Mouse (Mus musculus): Measurements from ENCODE around the gene C1qtnf3. TPM values are rescaled to one million over a fixed set of nuclear protein-coding genes. Genes with fewer than 3 reads are reported as not detected.
A peak's percentile ranks its signal among the peaks of the same experiment; 100 is the strongest.

The C1qtnf3 gene
- polyA plus RNA-seq, 1 experiment = 22.3 TPM

GRCm38 (mm10) chr15:10922570-10922969 lies 29.6 kb upstream of the C1qtnf3 start:
- TF ChIP-seq CTCF (conservative IDR thresholded peaks at IDR 0.05; ENCODE audit: insufficient read depth, insufficient read length, low read depth, low read length) (no peak), POLR2A (IDR thresholded peaks at IDR 0.05; ENCODE audit: low read depth, low read length) (no peak)
- H3K4me3 ChIP-seq (ENCODE audit: insufficient read depth, low read depth, low read length) = no peak overlapping the region
- WGBS = 56% methylated on average over 3 of the region's 3 CpGs
- DNase-seq = no peak
- H3K27ac ChIP-seq (ENCODE audit: insufficient read depth, low read depth, low read length) = no peak overlapping the region
- no peaks in the 10 kb centered on the region for H3K27me3 ChIP-seq (replicated peaks; ENCODE audit: control insufficient read depth, insufficient read depth, low read length)
- H3K36me3 ChIP-seq (ENCODE audit: control insufficient read depth, insufficient read depth, low read length) = no peaks in the 10 kb centered on the region
- H3K4me1 ChIP-seq (ENCODE audit: control insufficient read depth, insufficient read depth, low read length) = peaks cover 4% of the 10 kb centered on the region; the same call in 1 of the 2 replicates

- peak; percentile 64 for DNase-seq
- WGBS = 66% methylated on average over 4 of the region's 4 CpGs
- Histone ChIP-seq H3K4me1 (ENCODE audit: control insufficient read depth, insufficient read depth, low read length) (peaks cover 5% of the 10 kb centered on the region; the same call in 1 of the 2 replicates), H3K36me3 (ENCODE audit: control insufficient read depth, insufficient read depth, low read length) (no peaks in the 10 kb centered on the region), H3K4me3 (ENCODE audit: insufficient read depth, low read depth, low read length) (no peak overlapping the region), H3K27me3 (replicated peaks; ENCODE audit: control insufficient read depth, insufficient read depth, low read length) (no peaks in the 10 kb centered on the region), H3K27ac (ENCODE audit: insufficient read depth, low read depth, low read length) (no peak overlapping the region)
- no peak for TF ChIP-seq CTCF (conservative IDR thresholded peaks at IDR 0.05; ENCODE audit: insufficient read depth, insufficient read length, low read depth, low read length)
- no peak for TF ChIP-seq POLR2A (IDR thresholded peaks at IDR 0.05; ENCODE audit: low read depth, low read length)
Measured at GRCm38 (mm10) chr15:10923076-10923995, 28.8 kb upstream of the C1qtnf3 start.

- Histone ChIP-seq H3K36me3 (ENCODE audit: control insufficient read depth, insufficient read depth, low read length) (no peaks in the 10 kb centered on the region), H3K4me1 (ENCODE audit: control insufficient read depth, insufficient read depth, low read length) (0 out of 2 replicates have a peak, but pooled peaks cover 3% of the 10 kb centered on the region), H3K27ac (ENCODE audit: insufficient read depth, low read depth, low read length) (no peak overlapping the region), H3K27me3 (replicated peaks; ENCODE audit: control insufficient read depth, insufficient read depth, low read length) (no peaks in the 10 kb centered on the region), H3K4me3 (ENCODE audit: insufficient read depth, low read depth, low read length) (no peak overlapping the region)
- peak; percentile 27 for DNase-seq
- WGBS = 48% methylated on average over 8 of the region's 8 CpGs
- no peak for TF ChIP-seq POLR2A (IDR thresholded peaks at IDR 0.05; ENCODE audit: low read depth, low read length)
- no peak for TF ChIP-seq CTCF (conservative IDR thresholded peaks at IDR 0.05; ENCODE audit: insufficient read depth, insufficient read length, low read depth, low read length)
Measured at GRCm38 (mm10) chr15:10927325-10927724, 24.8 kb upstream of the C1qtnf3 start.

- Histone ChIP-seq H3K27me3 (replicated peaks; ENCODE audit: control insufficient read depth, insufficient read depth, low read length) (no peaks in the 10 kb centered on the region), H3K4me1 (ENCODE audit: control insufficient read depth, insufficient read depth, low read length) (0 out of 2 replicates have a peak, but pooled peaks cover 3% of the 10 kb centered on the region), H3K36me3 (ENCODE audit: control insufficient read depth, insufficient read depth, low read length) (no peaks in the 10 kb centered on the region), H3K27ac (ENCODE audit: insufficient read depth, low read depth, low read length) (no peak overlapping the region), H3K4me3 (ENCODE audit: insufficient read depth, low read depth, low read length) (no peak overlapping the region)
- DNase-seq = no peak
- TF ChIP-seq POLR2A (IDR thresholded peaks at IDR 0.05; ENCODE audit: low read depth, low read length) = no peak
- TF ChIP-seq CTCF (conservative IDR thresholded peaks at IDR 0.05; ENCODE audit: insufficient read depth, insufficient read length, low read depth, low read length) = no peak
- 93% methylated on average over 5 of the region's 5 CpGs for WGBS
Measured at GRCm38 (mm10) chr15:10928633-10929270, 23.4 kb upstream of the C1qtnf3 start.

- no peak for TF ChIP-seq CTCF (conservative IDR thresholded peaks at IDR 0.05; ENCODE audit: insufficient read depth, insufficient read length, low read depth, low read length)
- no peak for TF ChIP-seq POLR2A (IDR thresholded peaks at IDR 0.05; ENCODE audit: low read depth, low read length)
- Histone ChIP-seq H3K27ac (ENCODE audit: insufficient read depth, low read depth, low read length) (no peak overlapping the region), H3K27me3 (replicated peaks; ENCODE audit: control insufficient read depth, insufficient read depth, low read length) (no peaks in the 10 kb centered on the region), H3K4me1 (ENCODE audit: control insufficient read depth, insufficient read depth, low read length) (no peaks in the 10 kb centered on the region), H3K4me3 (ENCODE audit: insufficient read depth, low read depth, low read length) (no peak overlapping the region), H3K36me3 (ENCODE audit: control insufficient read depth, insufficient read depth, low read length) (no peaks in the 10 kb centered on the region)
- DNase-seq = no peak
- WGBS = 79% methylated on average over 1 of the region's 1 CpGs
Measured at GRCm38 (mm10) chr15:10933930-10934329, 18.2 kb upstream of the C1qtnf3 start.

GRCm38 (mm10) chr15:10940148-10941108 lies 11.7 kb upstream of the C1qtnf3 start:
- Histone ChIP-seq H3K4me3 (ENCODE audit: insufficient read depth, low read depth, low read length) (no peak overlapping the region), H3K27ac (ENCODE audit: insufficient read depth, low read depth, low read length) (no peak overlapping the region)
- 77% methylated on average over 15 of the region's 15 CpGs for WGBS

More at GRCm38 (mm10) chr15:10940148-10941108, 11.7 kb upstream of the C1qtnf3 start:
- H3K27me3 ChIP-seq (replicated peaks; ENCODE audit: control insufficient read depth, insufficient read depth, low read length) = no peaks in the 10 kb centered on the region
- no peaks in the 10 kb centered on the region for H3K4me1 ChIP-seq (ENCODE audit: control insufficient read depth, insufficient read depth, low read length)
- no peaks in the 10 kb centered on the region for H3K36me3 ChIP-seq (ENCODE audit: control insufficient read depth, insufficient read depth, low read length)
- no peak for DNase-seq
- TF ChIP-seq CTCF (conservative IDR thresholded peaks at IDR 0.05; ENCODE audit: insufficient read depth, insufficient read length, low read depth, low read length) (no peak), POLR2A (IDR thresholded peaks at IDR 0.05; ENCODE audit: low read depth, low read length) (no peak)

Data from kidney, adult 2 months (tissue).